Mouse (Mus musculus) bone marrow, adult 2 months (tissue): ENCODE measurements around the gene Wfdc18. TPM values are rescaled to one million over a fixed set of nuclear protein-coding genes. Genes with fewer than 3 reads are reported as not detected.

ENCODE experiments used
- H3K27ac ChIP-seq: fragments of 200-500 bp; 2 replicates; pipeline ENCODE4 v1.5.1; 2012; ENCODE audit warnings: low read depth, mild to moderate bottlenecking, control low read depth, inconsistent platforms, low read length; ENCODE audit not compliant: control insufficient read depth, poor library complexity, insufficient read depth
- H3K4me1 ChIP-seq: fragments of 200-500 bp; 2 replicates; pipeline ENCODE4 v1.6.1; 2011; ENCODE audit warnings: low read length; ENCODE audit not compliant: control insufficient read depth, insufficient read depth
- H3K4me3 ChIP-seq: fragments of 200-500 bp; replicated peaks from 2 replicates; pipeline ENCODE3; 2011; ENCODE audit warnings: mild to moderate bottlenecking, low read depth, low read length, control low read depth; ENCODE audit not compliant: control insufficient read depth
- CTCF ChIP-seq: fragments of 200-500 bp; IDR thresholded peaks from 2 replicates; pipeline ENCODE4 v1.5.1; 2011; ENCODE audit warnings: low read length, control low read depth; ENCODE audit not compliant: control insufficient read depth, insufficient read depth
- POLR2A ChIP-seq: fragments of 200-500 bp; IDR thresholded peaks from 2 replicates; pipeline ENCODE4 v1.6.1; 2011; ENCODE audit warnings: low read depth, mild to moderate bottlenecking, control low read depth, low read length, borderline replicate concordance; ENCODE audit not compliant: control insufficient read depth
- WGBS: fragments of 180-500 bp; shearing (Covaris S2); methylation state at CpG from one replicate; pipeline ENCODE4 v1.1.7; 2018; 5-methylcytosine and 5-hydroxymethylcytosine counted together
- polyA plus RNA-seq: library from polyadenylated mRNA; stranded (reverse); fragments of >200 nt; gene quantifications from 2 replicates; pipeline ENCODE4 v1.2.4, GENCODE M21; 2011; ENCODE audit warnings: low replicate concordance; ENCODE audit not compliant: missing spikeins, insufficient read depth, insufficient read length

The Wfdc18 gene
- not detected in 2 replicates for polyA plus RNA-seq

- TF ChIP-seq POLR2A (no peak), CTCF (no peak)
- no peaks in the 10 kb centered on the region for H3K4me1 ChIP-seq
- H3K4me3 ChIP-seq: no peak within 1 kb of the TSS
- no peak within 1 kb of the TSS for H3K27ac ChIP-seq
- 59% methylated on average over 4 of the region's 4 CpGs for WGBS
These were observed at the start of gene Wfdc18 for GRCm38 (mm10) chr11:83708715-83709114. Gene Wfdc18, plus strand, starts transcription at chr11:83709015.

GRCm38 (mm10) chr11:83662204-83662603 lies 46.6 kb upstream of the Wfdc18 start, which contains the start of gene Ccl4:
Gene Ccl4, plus strand, starts transcription at chr11:83662584.
- Histone ChIP-seq H3K4me1 (peaks cover 2% of the 10 kb centered on the region; the same call in 1 of the 2 replicates), H3K27ac (no peak within 1 kb of the TSS), H3K4me3 (no peak within 1 kb of the TSS)
- TF ChIP-seq POLR2A: no peak
- TF ChIP-seq CTCF: no peak
- 7% methylated on average over 6 of the region's 6 CpGs for WGBS

GRCm38 (mm10) chr11:83663532-83663931 lies 45.3 kb upstream of the Wfdc18 start:
- peaks cover 2% of the 10 kb centered on the region; the same call in 1 of the 2 replicates for H3K4me1 ChIP-seq
- 9% methylated on average over 5 of the region's 5 CpGs for WGBS
- TF ChIP-seq POLR2A (no peak), CTCF (no peak)

GRCm38 (mm10) chr11:83671743-83672142 lies 37.1 kb upstream of the Wfdc18 start:
- no peak for TF ChIP-seq CTCF
- no peak for TF ChIP-seq POLR2A
- Histone ChIP-seq H3K4me3 (no peak overlapping the region), H3K27ac (no peak overlapping the region), H3K4me1 (no peaks in the 10 kb centered on the region)

More at GRCm38 (mm10) chr11:83663532-83663931, 45.3 kb upstream of the Wfdc18 start:
- no peak overlapping the region for H3K27ac ChIP-seq
- H3K4me3 ChIP-seq: no peak overlapping the region

GRCm38 (mm10) chr11:83675665-83676064 lies 33.1 kb upstream of the Wfdc18 start:
- WGBS: 82% methylated on average over 1 of the region's 1 CpGs
- Histone ChIP-seq H3K4me3 (no peak overlapping the region), H3K4me1 (no peaks in the 10 kb centered on the region), H3K27ac (no peak overlapping the region)
- TF ChIP-seq POLR2A (no peak), CTCF (no peak)

- 62% methylated on average over 1 of the region's 1 CpGs for WGBS
- Histone ChIP-seq H3K4me1 (no peaks in the 10 kb centered on the region), H3K27ac (no peak overlapping the region), H3K4me3 (no peak overlapping the region)
- TF ChIP-seq POLR2A (no peak), CTCF (no peak)
These were observed 18.9 kb upstream of the Wfdc18 start for GRCm38 (mm10) chr11:83689918-83690317.

- WGBS: 59% methylated on average over 1 of the region's 1 CpGs
- TF ChIP-seq POLR2A: no peak
- no peak for TF ChIP-seq CTCF
- Histone ChIP-seq H3K27ac (no peak overlapping the region), H3K4me1 (no peaks in the 10 kb centered on the region), H3K4me3 (no peak overlapping the region)
These were observed 16.8 kb upstream of the Wfdc18 start for GRCm38 (mm10) chr11:83692008-83692407.

- WGBS: 3% methylated on average over 1 of the region's 1 CpGs
- H3K4me1 ChIP-seq: no peaks in the 10 kb centered on the region
- no peak within 1 kb of the TSS for H3K4me3 ChIP-seq
- TF ChIP-seq CTCF (no peak), POLR2A (no peak)
- H3K27ac ChIP-seq: no peak within 1 kb of the TSS; the same call in 1 of the 2 replicates
These were observed 5.1 kb upstream of the Wfdc18 start, which contains the start of gene Wfdc17 for GRCm38 (mm10) chr11:83703705-83704104. Gene Wfdc17, plus strand, starts transcription at chr11:83703991.

- no peaks in the 10 kb centered on the region; the same call in 1 of the 2 replicates for H3K4me1 ChIP-seq
- no peak overlapping the region for H3K27ac ChIP-seq
- H3K4me3 ChIP-seq: no peak overlapping the region
- WGBS: 86% methylated on average over 5 of the region's 5 CpGs
- TF ChIP-seq CTCF: no peak
- no peak for TF ChIP-seq POLR2A
These were observed 868 bp downstream of the Wfdc18 start for GRCm38 (mm10) chr11:83709683-83710082.
